Mouse (Mus musculus) embryonic facial prominence, embryonic 14.5 days (tissue): ENCODE data around the gene Fahd1. TPM values are rescaled to one million over a fixed set of nuclear protein-coding genes. Genes with fewer than 3 reads are reported as not detected.

Experiments
- ATAC-seq: fragments of 200-750 bp; cut with Nextera tagmentation; 2 replicates; pipeline ENCODE4 v1.8.0; 2017; ENCODE audit warnings: low read depth, moderate number of reproducible peaks, moderate TSS enrichment
- DNase-seq: peaks from one replicate; pipeline ENCODE4 v3.0.0-alpha.2; 2015; ENCODE audit warnings: low spot score
- H3K27ac ChIP-seq: fragments of 300-500 bp; sonication (generic); replicated peaks from 2 replicates; pipeline ENCODE4 v1.5.1; 2014; ENCODE audit warnings: low read depth, mild to moderate bottlenecking, low read length, moderate library complexity
- H3K27me3 ChIP-seq: fragments of 300-500 bp; sonication (generic); replicated peaks from 2 replicates; pipeline ENCODE4 v1.6.1; 2014; ENCODE audit warnings: low read length; ENCODE audit not compliant: control insufficient read depth, insufficient read depth
- H3K36me3 ChIP-seq: fragments of 300-500 bp; sonication (generic); 2 replicates; pipeline ENCODE4 v1.6.1; 2014; ENCODE audit warnings: low read length, mixed read lengths; ENCODE audit not compliant: control insufficient read depth, insufficient read depth
- H3K4me1 ChIP-seq: fragments of 300-500 bp; sonication (generic); 2 replicates; pipeline ENCODE4 v1.6.1; 2014; ENCODE audit warnings: antibody characterized with exemption, low read length; ENCODE audit not compliant: control insufficient read depth, insufficient read depth
- H3K4me2 ChIP-seq: fragments of 300-500 bp; sonication (generic); 2 replicates; pipeline ENCODE4 v1.6.1; 2014; ENCODE audit warnings: low read depth, mild to moderate bottlenecking, low read length, moderate library complexity, mixed read lengths
- H3K4me3 ChIP-seq: fragments of 300-500 bp; sonication (generic); 2 replicates; pipeline ENCODE4 v1.5.1; 2014; ENCODE audit warnings: low read depth, mild to moderate bottlenecking, low read length
- H3K9ac ChIP-seq: fragments of 300-500 bp; sonication (generic); 2 replicates; pipeline ENCODE4 v1.6.1; 2014; ENCODE audit warnings: low read depth, mild to moderate bottlenecking, low read length, moderate library complexity, mixed read lengths
- H3K9me3 ChIP-seq: fragments of 300-500 bp; sonication (generic); 2 replicates; pipeline ENCODE4 v1.6.1; 2016; ENCODE audit warnings: low read length; ENCODE audit not compliant: control insufficient read depth
- WGBS: fragments of 180-500 bp; shearing (Covaris S2); extraction: QIAGEN DNeasy Blood & Tissue Kit; methylation state at CpG from one replicate; pipeline ENCODE4 v1.1.7; 2014; 5-methylcytosine and 5-hydroxymethylcytosine counted together
- polyA plus RNA-seq: library from polyadenylated mRNA; unstranded; fragments of >200 nt; fragmentation: Nextera tagmentation; extraction: Ambion mirVana; gene quantifications from 2 replicates; pipeline ENCODE4 v1.2.1, GENCODE M21; 2014

Gene Fahd1
- polyA plus RNA-seq, 1 experiment from 2014 or later, result 16.2 TPM

DNA sequence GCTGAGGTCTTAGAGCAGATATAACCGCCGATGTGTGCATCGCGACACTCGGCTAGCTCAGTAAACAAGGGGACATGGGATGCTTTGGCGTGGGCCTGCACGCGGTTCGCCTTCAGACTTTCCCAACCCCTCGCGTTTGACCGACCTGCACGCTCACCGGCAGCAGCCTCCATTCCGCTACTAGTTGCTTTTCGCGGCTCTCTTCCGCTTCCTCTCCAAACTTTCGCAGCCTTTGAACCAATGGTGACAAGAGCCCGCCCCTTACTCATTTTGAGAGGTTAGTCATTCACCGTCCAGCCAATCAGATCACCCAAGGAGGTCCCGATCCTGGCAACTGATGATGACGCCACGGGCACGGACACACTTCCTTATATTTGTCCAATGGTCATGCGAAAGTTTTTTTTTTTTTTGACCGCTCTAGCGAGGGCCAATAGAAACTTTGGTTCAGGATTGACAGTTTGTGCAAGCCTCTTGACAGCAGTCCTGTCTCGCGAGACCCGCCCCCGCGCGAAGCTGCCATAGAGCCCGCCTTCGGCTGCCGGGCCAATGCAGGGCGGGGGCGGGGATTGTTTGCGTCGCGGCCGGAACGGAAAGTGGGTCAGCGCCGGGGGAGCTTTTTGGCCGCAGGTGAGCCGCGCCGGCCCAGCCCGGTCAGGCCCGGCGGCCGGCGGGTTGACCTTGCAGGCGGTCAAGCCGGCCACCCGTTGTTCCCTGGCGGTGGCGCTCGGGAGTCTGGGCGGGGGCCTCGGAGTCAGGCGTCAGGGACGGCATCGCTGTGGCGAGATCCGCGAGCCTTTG is 36.2 kb upstream of the Fahd1 start, which contains the start of the genes Nubp2 and Spsb3:
Gene Nubp2 (minus strand): TSS at position 216 of the 798 bp plus-strand sequence.
Gene Spsb3 (plus strand): TSS at position 510 of the 798 bp plus-strand sequence.
- H3K27me3 ChIP-seq, result no peaks in the 10 kb centered on the region
- H3K9ac ChIP-seq, result peak within 1 kb of the TSS; percentile 82
- DNase-seq (peak; percentile 100), ATAC-seq (peak; percentile 96)
- H3K36me3 ChIP-seq, result peaks cover 44% of the 10 kb centered on the region
- peaks cover 15% of the 10 kb centered on the region for H3K4me1 ChIP-seq
- H3K27ac ChIP-seq, result peak within 1 kb of the TSS; percentile 42; the same call in 1 of the 2 replicates
- H3K9me3 ChIP-seq, result no peaks in the 10 kb centered on the region
- under 1% methylated on average over 58 of the region's 69 CpGs for WGBS
- H3K4me2 ChIP-seq, result peak within 1 kb of the TSS; percentile 93
- H3K4me3 ChIP-seq, result peak within 1 kb of the TSS; percentile 86

DNA sequence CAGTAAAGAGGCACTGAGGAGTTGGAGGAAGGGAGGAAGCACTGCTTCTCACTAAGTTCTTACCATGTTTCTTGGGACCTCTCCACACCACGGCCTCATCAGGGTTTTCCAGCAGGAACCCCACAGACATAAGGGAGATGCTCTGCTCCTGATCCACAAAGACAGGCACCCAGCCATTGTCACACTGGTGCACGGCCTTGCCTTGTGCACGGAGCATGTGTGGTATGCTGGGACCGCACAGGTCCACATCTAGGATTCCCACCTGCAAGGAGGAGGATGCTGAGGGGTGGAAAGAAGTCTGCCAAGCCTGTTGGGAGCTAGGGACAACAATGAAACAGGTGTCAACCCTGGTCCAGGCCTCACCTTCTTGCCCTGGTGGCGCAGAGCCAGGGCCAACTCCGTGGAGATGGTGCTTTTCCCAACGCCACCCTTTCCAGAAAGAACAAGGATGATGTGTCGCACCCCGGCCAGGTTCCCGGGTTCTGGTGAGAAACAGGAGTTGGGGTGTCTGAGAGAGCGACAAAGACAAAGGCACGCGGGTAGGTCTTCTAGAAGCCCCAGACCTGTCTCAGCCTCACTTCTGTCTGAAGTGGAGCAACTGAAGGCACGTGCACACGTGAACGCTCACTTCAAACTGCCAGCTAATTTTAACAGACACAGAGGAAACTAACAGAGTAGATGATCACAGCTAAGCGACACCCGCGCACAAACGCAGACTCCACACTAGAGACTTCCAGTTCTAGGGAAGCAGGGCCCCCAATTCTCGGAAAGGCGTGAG is 35.4 kb upstream of the Fahd1 start:
- no peaks in the 10 kb centered on the region for H3K27me3 ChIP-seq
- DNase-seq (no peak), ATAC-seq (no peak)
- peaks cover 36% of the 10 kb centered on the region for H3K36me3 ChIP-seq
- peak overlapping the region; percentile 72 for H3K4me3 ChIP-seq
- no peaks in the 10 kb centered on the region for H3K9me3 ChIP-seq
- 25% methylated on average over 22 of the region's 22 CpGs for WGBS
- H3K4me2 ChIP-seq, result peak overlapping the region; percentile 90
- no peak overlapping the region for H3K27ac ChIP-seq
- peak overlapping the region; percentile 70 for H3K9ac ChIP-seq
- H3K4me1 ChIP-seq, result peaks cover 15% of the 10 kb centered on the region

GRCm38 (mm10) chr17:24884391-24884790 is 34.2 kb upstream of the Fahd1 start:
- ATAC-seq (no peak), DNase-seq (no peak)
- 89% methylated on average over 6 of the region's 6 CpGs for WGBS
- Histone ChIP-seq H3K27ac (no peak overlapping the region), H3K27me3 (no peaks in the 10 kb centered on the region), H3K36me3 (peaks cover 24% of the 10 kb centered on the region; the same call in 1 of the 2 replicates), H3K4me1 (peaks cover 15% of the 10 kb centered on the region), H3K9ac (no peak overlapping the region), H3K9me3 (no peaks in the 10 kb centered on the region), H3K4me2 (no peak overlapping the region), H3K4me3 (no peak overlapping the region)

DNA sequence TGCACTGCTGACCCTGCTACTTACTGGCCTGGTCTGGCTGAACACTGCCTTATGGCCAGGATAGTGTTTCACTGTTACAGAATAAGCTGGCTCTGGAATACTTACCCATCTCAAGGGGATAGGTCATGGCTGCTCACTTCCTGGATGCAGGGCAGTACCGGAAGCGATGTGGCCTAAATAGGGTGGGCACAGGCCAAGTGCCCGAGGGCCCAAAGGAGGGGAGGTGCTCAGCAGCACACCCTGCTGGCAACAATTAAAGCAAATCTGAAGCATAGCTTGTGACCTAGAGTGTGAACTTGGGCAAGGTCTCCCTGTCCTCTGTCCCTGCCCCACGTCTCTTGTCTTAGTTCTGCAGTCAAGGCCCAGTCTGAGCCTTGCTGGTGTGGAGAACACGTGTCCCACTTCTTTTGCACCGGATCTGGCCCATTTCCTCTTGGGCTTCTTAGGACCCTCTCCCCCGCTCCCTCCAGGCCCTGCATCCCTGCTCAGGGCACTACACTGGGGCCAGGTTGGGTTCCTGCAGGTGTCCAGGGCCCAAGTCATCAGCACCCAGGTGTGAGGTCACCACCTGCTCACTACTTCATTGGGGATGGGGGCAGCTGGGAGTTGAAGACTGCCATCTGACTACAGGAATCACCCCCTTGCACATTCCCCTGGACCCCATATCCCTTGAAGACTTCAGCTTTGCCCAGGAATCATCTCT is 31.7 kb upstream of the Fahd1 start:
- Histone ChIP-seq H3K27ac (no peak overlapping the region), H3K27me3 (no peaks in the 10 kb centered on the region), H3K9me3 (no peaks in the 10 kb centered on the region), H3K36me3 (peaks cover 21% of the 10 kb centered on the region; the same call in 1 of the 2 replicates), H3K4me3 (no peak overlapping the region), H3K4me1 (peaks cover 5% of the 10 kb centered on the region; the same call in 1 of the 2 replicates), H3K9ac (no peak overlapping the region), H3K4me2 (no peak overlapping the region)
- WGBS, result 34% methylated on average over 7 of the region's 7 CpGs
- DNase-seq (no peak), ATAC-seq (no peak)

- Histone ChIP-seq H3K4me1 (no peaks in the 10 kb centered on the region), H3K27ac (no peak overlapping the region), H3K9ac (no peak overlapping the region), H3K36me3 (peaks cover 12% of the 10 kb centered on the region; the same call in 1 of the 2 replicates), H3K9me3 (no peaks in the 10 kb centered on the region), H3K4me3 (no peak overlapping the region), H3K27me3 (no peaks in the 10 kb centered on the region), H3K4me2 (no peak overlapping the region)
- no peak for ATAC-seq
- 73% methylated on average over 8 of the region's 8 CpGs for WGBS
- DNase-seq, result no peak
These were observed 28.4 kb upstream of the Fahd1 start for GRCm38 (mm10) chr17:24878531-24878930.

- Histone ChIP-seq H3K4me2 (no peak overlapping the region), H3K27ac (no peak overlapping the region), H3K9ac (no peak overlapping the region), H3K36me3 (peaks cover 7% of the 10 kb centered on the region; the same call in 1 of the 2 replicates), H3K4me1 (no peaks in the 10 kb centered on the region), H3K9me3 (no peaks in the 10 kb centered on the region), H3K27me3 (no peaks in the 10 kb centered on the region), H3K4me3 (no peak overlapping the region)
- 25% methylated on average over 5 of the region's 5 CpGs for WGBS
- DNase-seq (no peak), ATAC-seq (no peak; the same call in 1 of the 2 replicates)
These were observed 27.9 kb upstream of the Fahd1 start for GRCm38 (mm10) chr17:24878117-24878397.

DNA sequence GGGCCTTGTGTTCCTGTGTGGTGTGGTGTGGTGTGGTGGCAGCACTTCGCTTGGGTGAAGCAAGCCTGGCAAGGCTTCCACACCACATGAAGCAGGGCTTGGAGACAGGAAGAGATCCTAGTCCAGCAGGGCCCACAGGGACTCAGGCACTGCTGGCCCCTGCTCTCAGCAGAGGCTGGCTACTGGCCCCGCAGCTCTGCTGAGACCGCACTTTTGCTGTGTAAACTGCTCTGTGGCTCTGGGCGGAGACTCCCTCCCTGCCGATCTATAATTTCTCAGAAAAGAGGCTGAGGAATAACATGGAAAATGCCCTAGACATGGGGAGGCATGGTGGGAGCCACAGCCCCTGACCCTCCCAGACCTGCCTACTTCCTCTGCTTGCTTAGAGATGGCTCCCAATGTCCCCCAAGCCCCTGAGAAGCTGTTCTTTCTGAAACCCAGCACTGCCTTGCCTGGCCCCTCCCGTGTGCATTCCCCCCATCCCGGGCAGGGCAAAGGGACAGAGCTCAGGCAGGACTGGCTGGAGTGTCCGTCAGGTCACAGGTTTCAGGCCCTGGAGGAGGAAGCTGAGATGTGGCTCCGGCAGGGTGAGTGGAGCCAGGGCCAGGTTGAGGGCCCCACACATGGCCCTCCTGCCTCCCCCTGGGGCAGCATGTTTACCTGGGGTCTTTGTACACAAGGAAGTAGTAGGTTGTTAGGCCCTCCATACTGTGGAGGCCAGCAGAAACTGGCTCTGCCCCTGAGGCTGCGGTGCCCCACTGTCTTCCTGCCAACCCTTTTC is 27.4 kb upstream of the Fahd1 start:
- Histone ChIP-seq H3K4me1 (no peaks in the 10 kb centered on the region), H3K4me2 (no peak overlapping the region), H3K27ac (no peak overlapping the region; the same call in 1 of the 2 replicates), H3K9me3 (no peaks in the 10 kb centered on the region), H3K36me3 (0 out of 2 replicates have a peak, but pooled peaks cover 3% of the 10 kb centered on the region), H3K9ac (peak overlapping the region; percentile 35; the same call in 1 of the 2 replicates), H3K4me3 (no peak overlapping the region), H3K27me3 (no peaks in the 10 kb centered on the region)
- WGBS, result 50% methylated on average over 10 of the region's 10 CpGs
- no peak for ATAC-seq
- no peak for DNase-seq

DNA sequence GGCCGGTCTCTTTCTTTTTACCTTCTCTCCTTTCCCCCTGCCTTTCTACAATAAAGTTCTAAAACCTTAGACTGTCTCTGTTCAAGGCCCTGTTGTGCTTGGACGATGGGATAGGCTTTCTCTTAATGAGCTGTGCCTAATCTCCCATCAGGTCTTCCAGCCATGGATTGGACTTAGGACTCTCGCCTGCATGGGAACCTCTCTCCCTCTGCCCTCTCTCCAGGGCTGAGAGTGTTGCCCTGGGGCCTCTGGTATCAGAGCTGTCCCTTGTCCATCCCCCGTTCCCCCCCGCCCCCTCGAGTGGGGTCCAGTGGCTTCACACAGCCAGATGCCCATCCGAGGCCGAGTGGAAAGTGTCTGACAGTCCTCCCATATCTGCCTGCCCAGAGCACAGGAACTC is 24.8 kb upstream of the Fahd1 start:
- no peak for ATAC-seq
- no peaks in the 10 kb centered on the region for H3K4me1 ChIP-seq

More for the DNA sequence above, 24.8 kb upstream of the Fahd1 start:
- H3K36me3 ChIP-seq, result no peaks in the 10 kb centered on the region
- no peaks in the 10 kb centered on the region for H3K27me3 ChIP-seq
- no peak overlapping the region for H3K4me3 ChIP-seq
- no peak overlapping the region for H3K4me2 ChIP-seq
- no peak for DNase-seq
- H3K27ac ChIP-seq, result no peak overlapping the region
- WGBS, result 79% methylated on average over 8 of the region's 8 CpGs
- H3K9me3 ChIP-seq, result no peaks in the 10 kb centered on the region
- no peak overlapping the region for H3K9ac ChIP-seq
